Mouse (Mus musculus) bone marrow, adult 2 months (tissue): ENCODE data around the gene Hspbap1. TPM values are rescaled to one million over a fixed set of nuclear protein-coding genes. Genes with fewer than 3 reads are reported as not detected.

Experiments
- H3K27ac ChIP-seq: fragments of 200-500 bp; 2 replicates; pipeline ENCODE4 v1.5.1; 2012; ENCODE audit warnings: low read depth, mild to moderate bottlenecking, control low read depth, inconsistent platforms, low read length; ENCODE audit not compliant: control insufficient read depth, poor library complexity, insufficient read depth
- H3K4me1 ChIP-seq: fragments of 200-500 bp; 2 replicates; pipeline ENCODE4 v1.6.1; 2011; ENCODE audit warnings: low read length; ENCODE audit not compliant: control insufficient read depth, insufficient read depth
- H3K4me3 ChIP-seq: fragments of 200-500 bp; replicated peaks from 2 replicates; pipeline ENCODE3; 2011; ENCODE audit warnings: mild to moderate bottlenecking, low read depth, low read length, control low read depth; ENCODE audit not compliant: control insufficient read depth
- CTCF ChIP-seq: fragments of 200-500 bp; IDR thresholded peaks from 2 replicates; pipeline ENCODE4 v1.5.1; 2011; ENCODE audit warnings: low read length, control low read depth; ENCODE audit not compliant: control insufficient read depth, insufficient read depth
- POLR2A ChIP-seq: fragments of 200-500 bp; IDR thresholded peaks from 2 replicates; pipeline ENCODE4 v1.6.1; 2011; ENCODE audit warnings: low read depth, mild to moderate bottlenecking, control low read depth, low read length, borderline replicate concordance; ENCODE audit not compliant: control insufficient read depth
- WGBS: fragments of 180-500 bp; shearing (Covaris S2); methylation state at CpG from one replicate; pipeline ENCODE4 v1.1.7; 2018; 5-methylcytosine and 5-hydroxymethylcytosine counted together
- polyA plus RNA-seq: library from polyadenylated mRNA; stranded (reverse); fragments of >200 nt; gene quantifications from 2 replicates; pipeline ENCODE4 v1.2.4, GENCODE M21; 2011; ENCODE audit warnings: low replicate concordance; ENCODE audit not compliant: missing spikeins, insufficient read depth, insufficient read length

Gene Hspbap1
- polyA plus RNA-seq, 1 experiment = 20.2 TPM

DNA sequence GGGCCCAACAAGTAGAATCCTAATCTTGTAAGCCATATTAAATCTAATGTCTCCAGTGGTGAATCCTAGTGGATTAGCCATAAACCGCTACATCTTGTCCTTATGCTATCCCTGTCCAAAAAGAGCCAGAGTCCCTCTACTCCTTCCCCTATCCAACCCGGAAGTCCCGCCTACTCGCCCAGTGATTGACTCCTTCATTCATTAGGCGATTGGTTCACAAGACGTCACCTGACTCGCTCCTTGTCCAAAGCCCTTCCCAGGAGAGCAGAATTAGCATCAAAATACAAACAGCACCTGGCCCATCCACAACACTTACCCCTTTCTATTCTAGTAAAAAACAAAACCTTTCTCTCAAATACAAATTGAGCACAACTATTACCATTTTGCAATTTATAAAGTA is 59.8 kb downstream of the Hspbap1 start:
- no peak for TF ChIP-seq POLR2A
- no peak for TF ChIP-seq CTCF
- no peak overlapping the region for H3K4me3 ChIP-seq
- no peaks in the 10 kb centered on the region for H3K4me1 ChIP-seq
- no peak overlapping the region for H3K27ac ChIP-seq
- 72% methylated on average over 7 of the region's 7 CpGs for WGBS

DNA sequence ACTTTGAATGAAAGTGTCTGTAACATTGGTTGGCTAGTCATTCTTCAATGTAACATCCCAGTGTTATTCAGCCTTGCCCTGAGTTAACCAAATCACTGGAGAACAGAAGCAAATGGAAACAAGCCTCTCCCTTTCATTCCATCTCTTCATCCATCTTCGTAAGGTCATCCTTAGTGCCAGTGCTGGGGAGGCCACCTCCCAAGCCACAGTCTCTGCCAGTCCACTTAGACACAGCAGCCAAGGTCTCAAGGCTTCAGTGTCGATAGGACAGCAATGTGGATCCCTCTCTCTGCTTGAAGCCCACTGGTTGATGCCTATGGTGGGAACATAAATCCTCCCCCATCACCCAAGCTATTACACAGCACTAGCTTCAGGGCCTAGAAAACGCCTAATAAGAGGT is 62.8 kb downstream of the Hspbap1 start:
- TF ChIP-seq POLR2A (no peak), CTCF (no peak)
- Histone ChIP-seq H3K4me3 (no peak overlapping the region), H3K27ac (no peak overlapping the region), H3K4me1 (no peaks in the 10 kb centered on the region)
- 84% methylated on average over 3 of the region's 3 CpGs for WGBS

DNA sequence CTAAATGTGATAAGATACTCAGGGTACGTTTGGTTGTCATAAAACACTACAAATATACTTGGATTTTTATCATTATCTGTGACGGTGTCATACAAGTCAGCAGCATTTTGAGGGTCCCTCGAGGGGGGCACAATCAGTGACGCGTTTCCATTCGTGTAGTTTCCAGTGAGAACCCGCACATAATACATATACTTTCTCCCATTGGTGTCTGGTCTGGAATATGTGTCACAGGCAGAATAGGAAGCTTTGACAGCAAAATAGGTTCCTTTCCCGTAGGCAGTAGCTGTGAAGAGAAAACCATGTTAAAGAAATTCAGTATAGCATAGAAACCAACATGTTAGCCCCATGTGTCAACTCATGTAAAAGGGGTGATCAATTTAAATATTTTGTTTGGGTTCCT is 64.5 kb downstream of the Hspbap1 start:
- Histone ChIP-seq H3K4me3 (no peak overlapping the region), H3K27ac (no peak overlapping the region), H3K4me1 (no peaks in the 10 kb centered on the region)
- no peak for TF ChIP-seq POLR2A
- TF ChIP-seq CTCF = no peak
- WGBS = 90% methylated on average over 8 of the region's 8 CpGs

- Histone ChIP-seq H3K4me1 (no peaks in the 10 kb centered on the region), H3K4me3 (no peak overlapping the region), H3K27ac (no peak overlapping the region)
- 40% methylated on average over 1 of the region's 1 CpGs for WGBS
- TF ChIP-seq POLR2A (no peak), CTCF (0 out of 2 replicates have a peak, but pooled peaks have one; percentile 27)
These were observed 69.5 kb downstream of the Hspbap1 start for GRCm38 (mm10) chr16:35839680-35840079.

GRCm38 (mm10) chr16:35847138-35847537 is 77.0 kb downstream of the Hspbap1 start:
- Histone ChIP-seq H3K27ac (no peak overlapping the region), H3K4me3 (no peak overlapping the region)
- TF ChIP-seq CTCF (no peak), POLR2A (no peak)

GRCm38 (mm10) chr16:35855846-35856245 is 85.7 kb downstream of the Hspbap1 start:
- Histone ChIP-seq H3K4me1 (no peaks in the 10 kb centered on the region), H3K4me3 (no peak overlapping the region), H3K27ac (no peak overlapping the region)
- 78% methylated on average over 4 of the region's 4 CpGs for WGBS
- TF ChIP-seq POLR2A = no peak

More at GRCm38 (mm10) chr16:35847138-35847537, 77.0 kb downstream of the Hspbap1 start:
- no peaks in the 10 kb centered on the region for H3K4me1 ChIP-seq

GRCm38 (mm10) chr16:35856766-35857165 is 86.6 kb downstream of the Hspbap1 start:
- no peak overlapping the region for H3K27ac ChIP-seq
- TF ChIP-seq CTCF = no peak
- no peak for TF ChIP-seq POLR2A
- H3K4me3 ChIP-seq = no peak overlapping the region
- no peaks in the 10 kb centered on the region for H3K4me1 ChIP-seq
- 70% methylated on average over 18 of the region's 18 CpGs for WGBS

- Histone ChIP-seq H3K4me3 (no peak overlapping the region), H3K27ac (no peak overlapping the region), H3K4me1 (no peaks in the 10 kb centered on the region)
- WGBS = 93% methylated on average over 16 of the region's 16 CpGs
- no peak for TF ChIP-seq POLR2A
- TF ChIP-seq CTCF = no peak
These were observed 90.1 kb downstream of the Hspbap1 start for GRCm38 (mm10) chr16:35860236-35860635.

- Histone ChIP-seq H3K4me3 (no peak overlapping the region), H3K27ac (no peak overlapping the region), H3K4me1 (no peaks in the 10 kb centered on the region)
- WGBS = 85% methylated on average over 1 of the region's 1 CpGs
- TF ChIP-seq CTCF (peak; percentile 48; the same call in 1 of the 2 replicates), POLR2A (no peak)
These were observed 91.9 kb downstream of the Hspbap1 start for GRCm38 (mm10) chr16:35862057-35862456.
